8 mouse cellular contexts compared by ENCODE assay signal in the genomic region with DNA sequence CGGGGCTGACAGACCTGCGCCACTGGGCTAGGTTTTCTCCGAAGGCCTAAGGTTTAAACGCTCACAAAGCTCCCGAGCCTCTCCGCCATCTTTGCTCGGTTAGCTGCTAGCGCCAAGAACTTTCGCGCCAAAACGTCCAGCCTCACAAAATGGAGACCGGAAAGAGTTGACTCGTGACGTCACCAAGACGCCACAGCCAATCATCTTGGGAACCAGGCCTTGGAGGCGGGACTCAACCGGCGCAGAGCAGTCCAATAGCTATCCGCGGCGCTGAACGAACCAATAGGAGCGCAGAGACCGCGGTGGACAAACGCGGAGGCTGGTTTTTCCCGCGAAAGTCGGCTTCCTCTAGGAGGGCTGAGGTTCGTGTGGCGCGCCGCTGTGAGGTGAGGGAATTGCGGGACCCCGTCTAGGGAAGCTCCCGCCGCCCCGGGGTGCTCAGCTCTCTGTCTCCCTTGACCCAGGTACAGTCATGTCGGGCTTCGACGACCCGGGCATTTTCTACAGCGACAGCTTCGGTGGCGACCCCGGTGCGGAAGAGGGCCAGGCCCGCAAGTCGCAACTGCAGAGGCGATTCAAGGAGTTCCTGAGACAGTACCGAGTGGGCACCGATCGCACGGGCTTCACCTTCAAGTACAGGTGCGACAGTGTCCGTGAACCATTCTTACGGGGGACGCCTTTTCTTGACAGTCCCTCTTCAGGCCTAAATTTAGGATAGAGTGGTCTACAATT. TPM values are rescaled to one million over a fixed set of nuclear protein-coding genes. Genes with fewer than 3 reads are reported as not detected.
DNase-seq lines count a peak whose midpoint lies in the region; ATAC-seq lines count a peak whose summit lies in the region.

A gene (plus strand): TSS at position 334 of the 732 bp plus-strand sequence.

- no peaks in the 10 kb centered on the region for H3K27me3 ChIP-seq in hindbrain, embryonic 15.5 days

- peak within 1 kb of the TSS; percentile 72 for H3K4me3 ChIP-seq in hindbrain, embryonic 15.5 days

- under 1% methylated on average over 59 of the region's 59 CpGs for WGBS in hindbrain, embryonic 15.5 days

- H3K4me1 ChIP-seq in hindbrain, embryonic 15.5 days (replicated peaks): peaks cover 14% of the 10 kb centered on the region

- ATAC-seq in hindbrain, embryonic 15.5 days (ENCODE audit: low FRiP score, low read depth): peak; percentile 99

- H3K9me3 ChIP-seq in hindbrain, embryonic 15.5 days: no peaks in the 10 kb centered on the region

- H3K4me2 ChIP-seq in hindbrain, embryonic 15.5 days: peak within 1 kb of the TSS; percentile 83

- peak within 1 kb of the TSS; percentile 52 for H3K9ac ChIP-seq in hindbrain, embryonic 15.5 days

- peak; percentile 98 for DNase-seq in T-cell, adult 2 months (ENCODE audit: low spot score)
- peak; percentile 98 to 100 for DNase-seq in cerebellum, postnatal 36 days
- peak; percentile 99 to 100 for DNase-seq in frontal cortex, postnatal 36 days (ENCODE audit: low spot score in 2 of 2)
- peak; percentile 100 for DNase-seq in left cerebral cortex, adult 11 months (ENCODE audit: low spot score)
- DNase-seq in lung, postnatal 4 days: peak; percentile 99 to 100
- peak; percentile 99 for DNase-seq in retina, postnatal 7 days (ENCODE audit: low read depth, low spot score)
- DNase-seq in urinary bladder, adult 2 months (ENCODE audit: low spot score): peak; percentile 92

- H3K27ac ChIP-seq in hindbrain, embryonic 15.5 days (replicated peaks): peak within 1 kb of the TSS; percentile 82

- 0 out of 2 replicates have a peak, but pooled peaks cover 5% of the 10 kb centered on the region for H3K36me3 ChIP-seq in hindbrain, embryonic 15.5 days

RNA-seq across cellular contexts. Expression of the gene that starts here (rescaled TPM):
- 41.0 and 42.9 TPM in 2 replicates for polyA plus RNA-seq in hindbrain, embryonic 15.5 days (2015; fragmentation: Nextera tagmentation; extraction: Ambion mirVana)
- polyA plus RNA-seq in urinary bladder, adult 2 months (2012; rRNA removed): 7.4 and 10.7 TPM in 2 replicates

Comparison
In these comparisons a context has a peak if more than half of its experiments do, and no peak if none do; other contexts are left out.
1. Peak in every context shown above with its lines: DNase-seq, ATAC-seq, H3K4me3 ChIP-seq and H3K27ac ChIP-seq.